In genomic region chr12:110697457-110697856, GRCm38 (mm10) we compare ENCODE assay signal across 19 mouse cellular contexts. TPM values are rescaled to one million over a fixed set of nuclear protein-coding genes. Genes with fewer than 3 reads are reported as not detected.
DNase-seq lines count a peak whose midpoint lies in the region; ATAC-seq lines count a peak whose summit lies in the region.
"Had no signal": no experiment of that assay in that cellular context is flagged by ENCODE, and none has a peak within 500 bp of the region (broad histone marks: within the 10 kb centered on the region; RNA-seq: fewer than 3 reads in every experiment).

No protein-coding gene starts in this region.

- H3K36me3 ChIP-seq in heart, embryonic 12.5 days: peaks cover 20% of the 10 kb centered on the region
- H3K36me3 ChIP-seq in megakaryocyte, embryonic 14.5 days (replicated peaks; ENCODE audit: low read length): peaks cover 21% of the 10 kb centered on the region
- H3K36me3 ChIP-seq in embryonic facial prominence, embryonic 10.5 days (replicated peaks): peaks cover 27% of the 10 kb centered on the region
- no peaks in the 10 kb centered on the region for H3K36me3 ChIP-seq in stomach, embryonic 16.5 days (ENCODE audit: control insufficient read depth, insufficient read depth, low read length)

- 71% methylated on average over 5 of the region's 5 CpGs for WGBS in heart, embryonic 12.5 days
- 74% methylated on average over 5 of the region's 5 CpGs for WGBS in embryonic facial prominence, embryonic 10.5 days
- 60% methylated on average over 5 of the region's 5 CpGs for WGBS in stomach, embryonic 16.5 days

- H3K27me3 ChIP-seq in heart, embryonic 12.5 days (replicated peaks): no peaks in the 10 kb centered on the region
- no peaks in the 10 kb centered on the region for H3K27me3 ChIP-seq in megakaryocyte, embryonic 14.5 days (replicated peaks)
- no peaks in the 10 kb centered on the region for H3K27me3 ChIP-seq in embryonic facial prominence, embryonic 10.5 days (replicated peaks; ENCODE audit: low read depth, poor library complexity, severe bottlenecking)
- H3K27me3 ChIP-seq in stomach, embryonic 16.5 days (ENCODE audit: control insufficient read depth, insufficient read depth, low read length): no peaks in the 10 kb centered on the region
- H3K27me3 ChIP-seq: midbrain, embryonic 15.5 days had no signal

- no peak overlapping the region for H3K27ac ChIP-seq in heart, embryonic 12.5 days (ENCODE audit: poor library complexity, severe bottlenecking)
- H3K27ac ChIP-seq in embryonic facial prominence, embryonic 10.5 days (replicated peaks): no peak overlapping the region
- peak overlapping the region; percentile 84; the same call in 1 of the 2 replicates for H3K27ac ChIP-seq in stomach, embryonic 16.5 days (ENCODE audit: low read length)

- DNase-seq in heart, postnatal 25 days (ENCODE audit: low spot score): no peak
- DNase-seq in embryonic facial prominence, embryonic 10.5 days (ENCODE audit: low spot score): no peak
- DNase-seq: adrenal gland, postnatal 14 days; cerebellum, postnatal 25 days; kidney, adult 2 months; lung, postnatal 14 days had no signal

- no peaks in the 10 kb centered on the region for H3K9me3 ChIP-seq in heart, embryonic 12.5 days (replicated peaks)
- H3K9me3 ChIP-seq in megakaryocyte, embryonic 14.5 days: no peaks in the 10 kb centered on the region
- no peaks in the 10 kb centered on the region for H3K9me3 ChIP-seq in embryonic facial prominence, embryonic 10.5 days
- H3K9me3 ChIP-seq in stomach, embryonic 16.5 days (replicated peaks; ENCODE audit: control insufficient read depth, low read length): no peaks in the 10 kb centered on the region
- H3K9me3 ChIP-seq: hindbrain, embryonic 12.5 days; midbrain, embryonic 15.5 days had no signal

- intact Hi-C loops in heart, postnatal 25 days (cut with DNase I): loop anchor here (2.0 kb wide), 1 partner anchor 107 kb away; no protein-coding TSS in a partner anchor

- H3K4me1 ChIP-seq in heart, embryonic 12.5 days (replicated peaks): peaks cover 48% of the 10 kb centered on the region
- peaks cover 74% of the 10 kb centered on the region for H3K4me1 ChIP-seq in megakaryocyte, embryonic 14.5 days
- H3K4me1 ChIP-seq in embryonic facial prominence, embryonic 10.5 days: peaks cover 47% of the 10 kb centered on the region
- peaks cover 18% of the 10 kb centered on the region for H3K4me1 ChIP-seq in stomach, embryonic 16.5 days (ENCODE audit: control insufficient read depth, insufficient read depth, low read length)

- no peak overlapping the region for H3K4me3 ChIP-seq in heart, embryonic 12.5 days
- peak overlapping the region; percentile 96 for H3K4me3 ChIP-seq in megakaryocyte, embryonic 14.5 days (replicated peaks)
- H3K4me3 ChIP-seq in embryonic facial prominence, embryonic 10.5 days: peak overlapping the region; percentile 92
- H3K4me3 ChIP-seq in stomach, embryonic 16.5 days (replicated peaks; ENCODE audit: low read length): no peak overlapping the region

- no peak for ATAC-seq in heart, embryonic 12.5 days (ENCODE audit: insufficient number of reproducible peaks, low FRiP score)
- no peak for ATAC-seq in megakaryocyte, adult 5-6 weeks (ENCODE audit: poor library complexity, severe bottlenecking)
- no peak for ATAC-seq in stomach, embryonic 16.5 days (ENCODE audit: insufficient read depth, low FRiP score)
- ATAC-seq in monocyte, adult 5-6 weeks (replicated peaks; ENCODE audit: insufficient number of reproducible peaks, low FRiP score, low TSS enrichment, poor library complexity, severe bottlenecking): no peak
- ATAC-seq: CD4-positive, CD25-positive, alpha-beta regulatory T cell, adult 4 months had no signal

- no peak overlapping the region for H3K4me2 ChIP-seq in heart, embryonic 12.5 days
- H3K4me2 ChIP-seq in stomach, embryonic 16.5 days (ENCODE audit: low read depth, low read length): no peak overlapping the region

- peak overlapping the region; percentile 7; the same call in 1 of the 2 replicates for H3K9ac ChIP-seq in heart, embryonic 12.5 days
- H3K9ac ChIP-seq in stomach, embryonic 16.5 days (ENCODE audit: low read length): 0 out of 2 replicates have a peak overlapping the region, but pooled peaks have one; percentile 29

RNA-seq across cellular contexts. Expression of gene Hsp90aa1, which starts 5.1 kb away (rescaled TPM):
- 648 and 662 TPM in 2 replicates for polyA plus RNA-seq in heart, embryonic 12.5 days (2016; fragmentation: Nextera tagmentation; extraction: Ambion mirVana)
- total RNA-seq in heart, postnatal 25 days (2021): 100 to 1,000 TPM; 136 to 207 TPM
- 14.0 and 99.4 TPM in 2 replicates for polyA plus RNA-seq in megakaryocyte, embryonic 14.5 days (2012; ENCODE audit: insufficient read depth, low replicate concordance)
- 343 and 353 TPM in 2 replicates for total RNA-seq in megakaryocyte, adult 5-6 weeks (2015)
- 494 and 587 TPM in 2 replicates for total RNA-seq in megakaryocyte, adult 5-6 weeks (2017)
- 1,072 and 1,177 TPM in 2 replicates for polyA plus RNA-seq in embryonic facial prominence, embryonic 10.5 days (2016; fragmentation: Nextera tagmentation; extraction: Ambion mirVana)
- polyA plus RNA-seq in stomach, embryonic 16.5 days (2015; fragmentation: Nextera tagmentation; extraction: Ambion mirVana): 654 and 733 TPM in 2 replicates
- 735 to 877 TPM (median 802 TPM) in 3 replicates for total RNA-seq in monocyte, adult 5-6 weeks (2017)

RNA-seq across cellular contexts. Expression of gene 1700001K19Rik, which starts 15.0 kb away (rescaled TPM):
- not detected in 2 replicates for polyA plus RNA-seq in heart, embryonic 12.5 days (2016; fragmentation: Nextera tagmentation; extraction: Ambion mirVana)
- total RNA-seq in heart, postnatal 25 days (2021): not detected
- polyA plus RNA-seq in megakaryocyte, embryonic 14.5 days (2012; ENCODE audit: insufficient read depth, low replicate concordance): not detected in 2 replicates
- total RNA-seq in megakaryocyte, adult 5-6 weeks (2015): not detected in 2 replicates
- total RNA-seq in megakaryocyte, adult 5-6 weeks (2017): not detected in 2 replicates
- 0.16 TPM in 1 of 2 replicates, not detected in the other for polyA plus RNA-seq in embryonic facial prominence, embryonic 10.5 days (2016; fragmentation: Nextera tagmentation; extraction: Ambion mirVana)
- polyA plus RNA-seq in stomach, embryonic 16.5 days (2015; fragmentation: Nextera tagmentation; extraction: Ambion mirVana): 0.25 TPM in 1 of 2 replicates, not detected in the other
- not detected in 3 replicates for total RNA-seq in monocyte, adult 5-6 weeks (2017)
- total RNA-seq: adrenal gland, postnatal 14 days; granulocyte monocyte progenitor cell, adult 5-6 weeks; layer of hippocampus, adult 8-10 months; left cerebral cortex, postnatal 14 days; neutrophil, adult 5-6 weeks had no signal
- polyA plus RNA-seq: embryonic facial prominence, embryonic 14.5 days; hindbrain, embryonic 12.5 days; kidney, adult 2 months; midbrain, embryonic 15.5 days had no signal

RNA-seq across cellular contexts. Expression of gene Wdr20, which starts 40.3 kb away (rescaled TPM):
- polyA plus RNA-seq in heart, embryonic 12.5 days (2016; fragmentation: Nextera tagmentation; extraction: Ambion mirVana): 16.4 and 16.8 TPM in 2 replicates
- 10 to 100 TPM; 27.9 to 28.6 TPM for total RNA-seq in heart, postnatal 25 days (2021)
- polyA plus RNA-seq in megakaryocyte, embryonic 14.5 days (2012; ENCODE audit: insufficient read depth, low replicate concordance): 13.1 and 45.3 TPM in 2 replicates
- total RNA-seq in megakaryocyte, adult 5-6 weeks (2015): 24.2 and 24.7 TPM in 2 replicates
- total RNA-seq in megakaryocyte, adult 5-6 weeks (2017): 28.5 and 37.5 TPM in 2 replicates
- 22.4 and 24.1 TPM in 2 replicates for polyA plus RNA-seq in embryonic facial prominence, embryonic 10.5 days (2016; fragmentation: Nextera tagmentation; extraction: Ambion mirVana)
- polyA plus RNA-seq in stomach, embryonic 16.5 days (2015; fragmentation: Nextera tagmentation; extraction: Ambion mirVana): 23.0 and 23.4 TPM in 2 replicates
- total RNA-seq in monocyte, adult 5-6 weeks (2017): 42.6 to 73.3 TPM (median 57.7 TPM) in 3 replicates

Comparison
In these comparisons a context has a peak if more than half of its experiments do, and no peak if none do; other contexts are left out.
1. H3K4me3 ChIP-seq: peak in megakaryocyte, embryonic 14.5 days (single experiment) and embryonic facial prominence, embryonic 10.5 days (single experiment); none in heart, embryonic 12.5 days (single experiment) and stomach, embryonic 16.5 days (single experiment).